Mouse (Mus musculus) heart, postnatal 25 days (tissue): ENCODE measurements around the gene Kcnh3. TPM values are rescaled to one million over a fixed set of nuclear protein-coding genes. Genes with fewer than 3 reads are reported as not detected.

Experiments used
- DNase-seq: peaks from one replicate; pipeline ENCODE4 v3.0.0; 2022; ENCODE audit warnings: low spot score
- intact Hi-C: fragments of 180-260 bp; cut with DNase I; formaldehyde crosslinking; loops from one replicate; pipeline ENCODE4 v1.15.1; 2025
- total RNA-seq, 2 experiments: library from RNA; stranded (reverse); gene quantifications; 2 replicates each; pipeline ENCODE4 v1.2.3; 2021

The Kcnh3 gene
- total RNA-seq, 2 experiments from 2014 or later: 0.06 to 0.18 TPM

DNA sequence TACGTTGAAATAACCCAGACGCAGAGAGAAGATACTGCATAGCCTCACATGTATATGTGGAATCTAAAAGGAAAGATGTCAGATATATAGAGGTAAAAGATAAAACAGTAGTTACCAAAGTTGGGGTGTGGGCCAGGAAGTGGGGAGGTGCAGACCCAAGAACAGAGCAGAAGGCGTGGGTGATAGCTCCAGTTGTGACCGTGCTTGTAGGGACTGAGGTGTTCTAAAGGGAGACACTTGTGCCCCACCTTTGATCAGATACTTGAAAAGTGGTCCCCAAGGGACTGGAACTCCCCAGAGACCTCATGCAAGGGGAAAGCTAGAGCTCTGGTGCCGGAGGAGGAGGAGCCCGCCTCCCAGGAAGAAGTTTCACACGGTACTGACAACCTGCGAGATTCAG is 51.4 kb downstream of the Kcnh3 start:
- intact Hi-C loops: no loop called here
- no peak for DNase-seq

DNA sequence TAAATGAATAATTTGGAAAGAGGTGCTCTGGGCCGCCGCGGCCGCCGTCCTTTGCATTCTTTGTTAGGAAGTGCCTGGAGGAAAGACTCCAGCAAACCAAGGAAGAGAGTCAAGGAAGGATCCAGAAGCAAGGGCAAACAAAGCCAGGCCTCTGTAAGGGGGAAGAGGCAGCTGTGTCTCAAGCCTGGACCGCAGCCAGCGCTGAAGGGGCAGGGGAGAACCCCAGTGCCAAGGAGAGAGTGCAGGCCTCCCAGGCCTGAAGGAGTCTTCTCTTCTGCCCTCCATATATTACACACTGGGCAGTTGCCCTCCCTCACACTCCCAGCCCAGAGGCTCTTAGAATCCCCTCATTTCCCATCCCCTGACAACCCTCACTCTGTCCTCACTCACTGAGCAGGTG is 53.6 kb downstream of the Kcnh3 start:
- intact Hi-C loops: no loop called here
- DNase-seq: no peak

DNA sequence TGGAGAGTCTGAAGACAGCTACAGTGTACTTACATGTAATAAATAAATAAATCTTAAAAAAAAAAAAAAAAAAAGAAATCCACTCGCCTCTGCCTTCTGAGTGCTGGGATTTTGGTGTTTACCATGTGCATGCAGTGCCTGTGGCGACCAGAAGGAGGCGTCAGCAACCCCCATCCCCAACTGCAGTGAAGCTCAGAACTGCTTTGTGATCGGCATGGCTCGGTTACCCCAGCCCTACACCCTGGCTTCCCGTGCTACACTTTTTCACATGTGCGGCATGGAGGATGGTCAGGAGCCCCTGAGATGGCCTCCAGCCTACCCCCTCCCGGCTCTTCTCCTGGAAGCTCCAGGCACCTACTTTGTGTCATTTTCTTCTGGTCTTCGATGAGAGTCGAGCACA is 58.8 kb downstream of the Kcnh3 start:
- no peak for DNase-seq
- intact Hi-C loops: no loop called here

DNA sequence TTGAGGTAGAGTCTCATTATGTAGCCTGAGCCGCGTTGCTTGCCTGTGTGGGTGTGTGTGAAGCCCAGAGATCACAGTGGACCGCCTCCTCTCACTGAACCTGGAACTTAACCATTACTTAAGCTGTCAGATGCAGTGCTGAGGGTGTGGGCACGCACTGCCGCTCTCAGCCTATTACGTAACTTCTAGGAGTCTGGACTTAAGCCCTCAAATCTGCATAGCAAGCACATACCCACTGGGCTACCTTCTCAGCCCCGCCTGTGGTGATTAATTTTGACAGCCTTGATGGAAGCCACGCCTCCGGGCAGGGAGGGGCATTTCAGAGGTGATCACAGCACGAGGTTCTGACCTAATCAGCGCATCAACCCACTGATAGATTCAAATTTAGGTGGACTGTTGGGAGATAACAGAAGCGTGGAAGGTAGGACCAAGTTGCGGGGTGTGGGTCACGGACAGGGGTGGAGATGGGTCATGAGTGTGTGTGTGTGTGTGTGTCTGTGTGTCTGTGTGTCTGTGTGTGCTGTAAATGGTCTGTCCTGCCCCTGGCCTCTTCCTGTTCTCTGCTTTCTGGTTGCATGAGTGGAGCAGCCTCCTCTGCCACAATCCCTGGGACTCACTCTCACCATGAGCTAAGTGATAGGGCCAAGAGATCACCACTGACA is 60.0 kb downstream of the Kcnh3 start:
- no peak for DNase-seq
- intact Hi-C loops: no loop called here

DNA sequence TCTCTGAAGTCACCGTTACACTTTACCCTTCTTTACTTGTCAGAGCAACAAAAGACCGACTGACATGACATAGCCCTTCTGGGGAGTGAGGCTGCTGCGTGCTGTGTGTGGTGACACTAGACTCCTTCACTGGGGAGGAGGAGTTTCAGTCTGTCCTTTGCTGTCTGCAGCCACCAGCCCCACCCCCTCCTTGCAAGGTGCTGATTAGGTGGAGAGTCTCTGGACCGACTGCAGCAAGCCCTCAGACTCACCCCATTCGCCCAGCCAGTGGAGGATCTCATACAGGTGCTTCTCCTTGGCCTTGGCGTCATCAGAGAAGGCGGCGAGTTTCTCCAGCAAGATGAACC is 60.5 kb downstream of the Kcnh3 start:
- intact Hi-C loops: no loop called here
- DNase-seq: no peak

DNA sequence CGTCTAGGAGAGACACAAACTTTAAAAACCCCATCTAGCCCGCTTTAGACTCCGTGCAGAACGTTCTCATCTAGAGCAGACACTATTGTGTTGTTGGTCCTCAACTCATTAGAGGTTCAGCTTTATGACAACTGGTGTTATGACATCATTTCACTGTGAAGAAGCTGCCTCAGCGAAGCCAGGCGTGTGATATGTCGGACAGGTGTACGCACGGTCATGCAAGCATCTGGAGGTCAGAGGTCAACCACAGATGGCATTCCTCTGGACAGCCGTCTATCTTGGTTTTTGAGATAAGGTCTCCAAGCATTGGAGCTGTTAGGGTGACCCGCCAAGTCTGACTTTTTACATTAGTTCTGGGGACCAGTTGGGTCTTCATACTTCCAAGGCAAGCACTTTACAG is 65.9 kb downstream of the Kcnh3 start:
- intact Hi-C loops: no loop called here
- DNase-seq: no peak

Other genes starting within 250 kb of the Kcnh3 start
- gene Tuba1c, start 195.0 kb upstream of the Kcnh3 start, total RNA-seq: 10 to 100 TPM; 33.5 to 33.7 TPM
- gene Prph, start 169.7 kb upstream of the Kcnh3 start, total RNA-seq: under 1 TPM; 0.14 to 0.42 TPM
- under 1 TPM; 0.13 to 0.67 TPM for gene Troap, start 150.3 kb upstream of the Kcnh3 start, total RNA-seq
- not detected for gene C1ql4, start 137.0 kb upstream of the Kcnh3 start, total RNA-seq
- gene Dnajc22, start 131.7 kb upstream of the Kcnh3 start, total RNA-seq: under 1 TPM; 0.16 to 0.45 TPM
- gene Spats2, start 98.9 kb upstream of the Kcnh3 start, total RNA-seq: 1 to 10 TPM; 7.7 to 7.9 TPM
- gene Mcrs1, start 27.1 kb downstream of the Kcnh3 start, total RNA-seq: 10 to 100 TPM; 47.4 to 50.9 TPM
- 10 to 100 TPM; 20.2 to 20.7 TPM for gene Prpf40b, start 70.2 kb downstream of the Kcnh3 start, total RNA-seq
- not detected for gene Fam186b, start 71.0 kb downstream of the Kcnh3 start, total RNA-seq
- 10 to 100 TPM; 20.1 to 21.1 TPM for gene Fmnl3, start 145.6 kb downstream of the Kcnh3 start, total RNA-seq
- 100 to 1,000 TPM; 207 to 215 TPM for gene Tmbim6, start 168.0 kb downstream of the Kcnh3 start, total RNA-seq
- gene Nckap5l, start 232.9 kb downstream of the Kcnh3 start, total RNA-seq: 1 to 10 TPM; 6.4 to 7.6 TPM
- gene Bcdin3d, start 249.9 kb downstream of the Kcnh3 start, total RNA-seq: 1 to 10 TPM; 3.2 to 4.0 TPM